14 mouse cellular contexts compared by ENCODE assay signal in genomic region chr9:110875288-110875695, GRCm38 (mm10). TPM values are rescaled to one million over a fixed set of nuclear protein-coding genes. Genes with fewer than 3 reads are reported as not detected.
DNase-seq lines count a peak whose midpoint lies in the region; ATAC-seq and TF ChIP-seq lines count a peak whose summit lies in the region.
"Had no signal": no experiment of that assay in that cellular context is flagged by ENCODE, and none has a peak within 500 bp of the region (broad histone marks: within the 10 kb centered on the region; RNA-seq: fewer than 3 reads in every experiment).

No protein-coding gene starts in this region.

- TF ChIP-seq CTCF in forebrain, postnatal 0 days (IDR thresholded peaks at IDR 0.05; ENCODE audit: low read depth), result no peak

- no peak for DNase-seq in forebrain, embryonic 10.5 days (ENCODE audit: extremely low spot score, low spot score)
- no peak for DNase-seq in forebrain, postnatal 0 days
- DNase-seq in liver, result peak; percentile 56
- peak; percentile 21 for DNase-seq in naive thymus-derived CD4-positive, alpha-beta T cell, adult 2 months (ENCODE audit: low read depth)
- no peak for DNase-seq in frontal cortex, adult 2 months (ENCODE audit: extremely low spot score in 1 of 2, low spot score in 1 of 2)
- DNase-seq in thymus, postnatal 36 days, result no peak
- no peak for DNase-seq in Muller cell, postnatal 12 days (ENCODE audit: inconsistent ontology term)
- DNase-seq: gastrocnemius, postnatal 14 days; heart, postnatal 4 days had no signal

- 14% methylated on average over 5 of the region's 6 CpGs for WGBS in forebrain, embryonic 10.5 days
- WGBS in forebrain, postnatal 0 days, result 24% methylated on average over 4 of the region's 6 CpGs
- 9% methylated on average over 5 of the region's 6 CpGs for WGBS in hindbrain, embryonic 12.5 days

- H3K4me1 ChIP-seq in forebrain, embryonic 10.5 days, result peaks cover 35% of the 10 kb centered on the region
- H3K4me1 ChIP-seq in forebrain, postnatal 0 days (ENCODE audit: insufficient read depth), result peaks cover 10% of the 10 kb centered on the region; the same call in 1 of the 2 replicates
- H3K4me1 ChIP-seq in hindbrain, embryonic 12.5 days, result peaks cover 34% of the 10 kb centered on the region

- H3K4me3 ChIP-seq in forebrain, embryonic 10.5 days, result no peak overlapping the region
- H3K4me3 ChIP-seq in forebrain, postnatal 0 days (ENCODE audit: low read depth, low read length), result no peak overlapping the region
- H3K4me3 ChIP-seq in hindbrain, embryonic 12.5 days, result no peak overlapping the region

- H3K27ac ChIP-seq in forebrain, embryonic 10.5 days, result peak overlapping the region; percentile 30; the same call in 1 of the 2 replicates
- H3K27ac ChIP-seq in forebrain, postnatal 0 days (ENCODE audit: low read depth, low read length), result no peak overlapping the region
- peak overlapping the region; percentile 73; the same call in 1 of the 2 replicates for H3K27ac ChIP-seq in hindbrain, embryonic 12.5 days

- no peaks in the 10 kb centered on the region for H3K9me3 ChIP-seq in forebrain, embryonic 10.5 days
- no peaks in the 10 kb centered on the region for H3K9me3 ChIP-seq in forebrain, postnatal 0 days (ENCODE audit: low read length)
- no peaks in the 10 kb centered on the region for H3K9me3 ChIP-seq in hindbrain, embryonic 12.5 days (replicated peaks)

- no peak overlapping the region for H3K9ac ChIP-seq in forebrain, postnatal 0 days
- H3K9ac ChIP-seq in hindbrain, embryonic 12.5 days, result no peak overlapping the region

- H3K4me2 ChIP-seq in forebrain, postnatal 0 days (ENCODE audit: low read depth), result no peak overlapping the region
- H3K4me2 ChIP-seq in hindbrain, embryonic 12.5 days (replicated peaks), result peak overlapping the region; percentile 58; the same call in 1 of the 2 replicates

- no peak for ATAC-seq in forebrain, postnatal 0 days
- ATAC-seq in hindbrain, embryonic 12.5 days (ENCODE audit: low FRiP score), result peak; percentile 65

- peaks cover 87% of the 10 kb centered on the region for H3K27me3 ChIP-seq in forebrain, embryonic 10.5 days (ENCODE audit: poor library complexity, severe bottlenecking)
- H3K27me3 ChIP-seq in forebrain, postnatal 0 days (ENCODE audit: insufficient read depth, low read length), result no peaks in the 10 kb centered on the region; the same call in 1 of the 2 replicates
- H3K27me3 ChIP-seq in hindbrain, embryonic 12.5 days, result peaks cover 53% of the 10 kb centered on the region

- H3K36me3 ChIP-seq in forebrain, embryonic 10.5 days (replicated peaks), result no peaks in the 10 kb centered on the region
- no peaks in the 10 kb centered on the region for H3K36me3 ChIP-seq in forebrain, postnatal 0 days (ENCODE audit: insufficient read depth)
- no peaks in the 10 kb centered on the region for H3K36me3 ChIP-seq in hindbrain, embryonic 12.5 days

RNA-seq across cellular contexts. Expression of gene Als2cl, which starts 4.4 kb away (rescaled TPM):
- polyA plus RNA-seq in forebrain, embryonic 10.5 days (2016; fragmentation: Nextera tagmentation; extraction: Ambion mirVana), result 0.90 and 0.97 TPM in 2 replicates
- total RNA-seq in forebrain, postnatal 0 days (2014; rRNA removed), result 3.8 and 4.6 TPM in 2 replicates
- polyA plus RNA-seq in forebrain, postnatal 0 days (2015; fragmentation: Nextera tagmentation; extraction: Ambion mirVana), result 0.49 and 1.6 TPM in 2 replicates
- 1.5 and 1.9 TPM in 2 replicates for polyA plus RNA-seq in hindbrain, embryonic 12.5 days (2016; fragmentation: Nextera tagmentation; extraction: Ambion mirVana)
- polyA plus RNA-seq in frontal cortex, adult 2 months (2012; rRNA removed), result 7.9 and 8.3 TPM in 2 replicates
- total RNA-seq: MEL had no signal

RNA-seq across cellular contexts. Expression of gene Tmie, which starts 4.6 kb away (rescaled TPM):
- polyA plus RNA-seq in forebrain, embryonic 10.5 days (2016; fragmentation: Nextera tagmentation; extraction: Ambion mirVana), result 0.14 and 0.26 TPM in 2 replicates
- 2.5 and 5.3 TPM in 2 replicates for total RNA-seq in forebrain, postnatal 0 days (2014; rRNA removed)
- polyA plus RNA-seq in forebrain, postnatal 0 days (2015; fragmentation: Nextera tagmentation; extraction: Ambion mirVana), result 2.3 and 4.0 TPM in 2 replicates
- polyA plus RNA-seq in hindbrain, embryonic 12.5 days (2016; fragmentation: Nextera tagmentation; extraction: Ambion mirVana), result 1.1 and 1.2 TPM in 2 replicates
- polyA plus RNA-seq in frontal cortex, adult 2 months (2012; rRNA removed), result 2.2 and 2.5 TPM in 2 replicates
- total RNA-seq: MEL had no signal

RNA-seq across cellular contexts. Expression of gene Prss50, which starts 17.5 kb away (rescaled TPM):
- polyA plus RNA-seq in forebrain, embryonic 10.5 days (2016; fragmentation: Nextera tagmentation; extraction: Ambion mirVana), result 0.76 and 1.1 TPM in 2 replicates
- total RNA-seq in forebrain, postnatal 0 days (2014; rRNA removed), result 0.24 TPM in 1 of 2 replicates, not detected in the other
- polyA plus RNA-seq in forebrain, postnatal 0 days (2015; fragmentation: Nextera tagmentation; extraction: Ambion mirVana), result 0.54 and 0.63 TPM in 2 replicates
- 0.26 TPM in 1 of 2 replicates, not detected in the other for polyA plus RNA-seq in hindbrain, embryonic 12.5 days (2016; fragmentation: Nextera tagmentation; extraction: Ambion mirVana)
- polyA plus RNA-seq in frontal cortex, adult 2 months (2012; rRNA removed), result 0.65 and 0.86 TPM in 2 replicates
- total RNA-seq: gastrocnemius, postnatal 14 days; heart, postnatal 4 days; MEL had no signal
- polyA plus RNA-seq: urinary bladder, adult 2 months had no signal

RNA-seq across cellular contexts. Expression of gene Prss46, which starts 31.0 kb away (rescaled TPM):
- polyA plus RNA-seq in forebrain, embryonic 10.5 days (2016; fragmentation: Nextera tagmentation; extraction: Ambion mirVana), result not detected in 2 replicates
- total RNA-seq in forebrain, postnatal 0 days (2014; rRNA removed), result not detected in 2 replicates
- polyA plus RNA-seq in forebrain, postnatal 0 days (2015; fragmentation: Nextera tagmentation; extraction: Ambion mirVana), result 0.12 TPM in 1 of 2 replicates, not detected in the other
- polyA plus RNA-seq in hindbrain, embryonic 12.5 days (2016; fragmentation: Nextera tagmentation; extraction: Ambion mirVana), result not detected in 2 replicates
- polyA plus RNA-seq in frontal cortex, adult 2 months (2012; rRNA removed), result not detected in 2 replicates
- total RNA-seq: gastrocnemius, postnatal 14 days; heart, postnatal 4 days; left cerebral cortex, postnatal 25 days; MEL had no signal
- polyA plus RNA-seq: brain, embryonic 14.5 days; urinary bladder, adult 2 months had no signal

RNA-seq across cellular contexts. Expression of gene Prss45, which starts 40.9 kb away (rescaled TPM):
- not detected in 2 replicates for polyA plus RNA-seq in forebrain, embryonic 10.5 days (2016; fragmentation: Nextera tagmentation; extraction: Ambion mirVana)
- total RNA-seq in forebrain, postnatal 0 days (2014; rRNA removed), result 0.38 and 0.71 TPM in 2 replicates
- 0.26 TPM in 1 of 2 replicates, not detected in the other for polyA plus RNA-seq in forebrain, postnatal 0 days (2015; fragmentation: Nextera tagmentation; extraction: Ambion mirVana)
- not detected in 2 replicates for polyA plus RNA-seq in hindbrain, embryonic 12.5 days (2016; fragmentation: Nextera tagmentation; extraction: Ambion mirVana)
- polyA plus RNA-seq in frontal cortex, adult 2 months (2012; rRNA removed), result 0.42 and 0.54 TPM in 2 replicates
- total RNA-seq: gastrocnemius, postnatal 14 days; MEL had no signal
- polyA plus RNA-seq: brain, embryonic 14.5 days; urinary bladder, adult 2 months had no signal

Comparison
In these comparisons a context has a peak if more than half of its experiments do, and no peak if none do; other contexts are left out.
1. DNase-seq: peak in liver (single experiment) and naive thymus-derived CD4-positive, alpha-beta T cell, adult 2 months (single experiment); none in forebrain, embryonic 10.5 days (single experiment), forebrain, postnatal 0 days (single experiment), frontal cortex, adult 2 months (0 of 2), thymus, postnatal 36 days (0 of 2) and Muller cell, postnatal 12 days (single experiment).